Mouse (Mus musculus) gastrocnemius, adult 8-10 months (tissue): ENCODE measurements around the gene Tada2b. TPM values are rescaled to one million over a fixed set of nuclear protein-coding genes. Genes with fewer than 3 reads are reported as not detected.
A peak's percentile ranks its signal among the peaks of the same experiment; 100 is the strongest.

Source experiments
- DNase-seq, 2 experiments: peaks; one replicate each; pipeline ENCODE4 v3.0.0; 2022; ENCODE audit warnings: low spot score in 2 of 2
- total RNA-seq, 4 experiments: library from RNA; stranded (reverse); gene quantifications; 2 replicates each; pipeline ENCODE4 v1.2.4; 2022

The Tada2b gene
- total RNA-seq, 4 experiments from 2014 or later: 13.8 to 20.4 (median 17.2) TPM

- DNase-seq: no peak
Observed at GRCm38 (mm10) chr5:36481114-36481513, 3.0 kb downstream of the Tada2b start.

GRCm38 (mm10) chr5:36480398-36480797, 3.7 kb downstream of the Tada2b start:
- DNase-seq: no peak

- no peak for DNase-seq
Observed at GRCm38 (mm10) chr5:36479735-36480134, 4.3 kb downstream of the Tada2b start.

- peak in 1 of 2 experiments; percentile 47 for DNase-seq
Observed at GRCm38 (mm10) chr5:36478540-36479420, 5.3 kb downstream of the Tada2b start.

- DNase-seq: no peak
Observed at GRCm38 (mm10) chr5:36477486-36477885, 6.6 kb downstream of the Tada2b start.

GRCm38 (mm10) chr5:36474283-36474682, 9.8 kb downstream of the Tada2b start:
- DNase-seq: peak; percentile 33 to 54

GRCm38 (mm10) chr5:36472876-36473655, 11.0 kb downstream of the Tada2b start:
- no peak for DNase-seq

GRCm38 (mm10) chr5:36471206-36471605, 12.9 kb downstream of the Tada2b start:
- no peak for DNase-seq

GRCm38 (mm10) chr5:36465889-36466288, 18.2 kb downstream of the Tada2b start:
- no peak for DNase-seq

GRCm38 (mm10) chr5:36464709-36465661, 19.1 kb downstream of the Tada2b start, which contains the start of gene Grpel1:
Gene Grpel1, plus strand, starts transcription at chr5:36464998.
- DNase-seq: peak; percentile 99

GRCm38 (mm10) chr5:36463391-36463790, 20.7 kb downstream of the Tada2b start:
- DNase-seq: no peak

- DNase-seq: peak; percentile 56 to 64
Observed at GRCm38 (mm10) chr5:36462810-36463209, 21.3 kb downstream of the Tada2b start.

- no peak for DNase-seq
Observed at GRCm38 (mm10) chr5:36461231-36461630, 22.9 kb downstream of the Tada2b start.

- DNase-seq: no peak
Observed at GRCm38 (mm10) chr5:36460712-36461111, 23.4 kb downstream of the Tada2b start.

- DNase-seq: no peak
Observed at GRCm38 (mm10) chr5:36458926-36459325, 25.2 kb downstream of the Tada2b start.

GRCm38 (mm10) chr5:36457706-36458105, 26.4 kb downstream of the Tada2b start:
- DNase-seq: no peak

GRCm38 (mm10) chr5:36452821-36453220, 31.3 kb downstream of the Tada2b start:
- DNase-seq: no peak

- DNase-seq: no peak
Observed at GRCm38 (mm10) chr5:36451872-36452389, 32.2 kb downstream of the Tada2b start.

GRCm38 (mm10) chr5:36451119-36451518, 33.0 kb downstream of the Tada2b start:
- no peak for DNase-seq

GRCm38 (mm10) chr5:36449710-36450358, 34.3 kb downstream of the Tada2b start:
- no peak for DNase-seq
